Mouse (Mus musculus) MEL (cell line): ENCODE measurements around the gene Tmco4. TPM values are rescaled to one million over a fixed set of nuclear protein-coding genes. Genes with fewer than 3 reads are reported as not detected.

Experiments used
- DNase-seq: peaks from one replicate; pipeline ENCODE4 v3.0.0; 2011; ENCODE audit warnings: low read depth, low spot score
- H3K27ac ChIP-seq: 2 replicates; pipeline ENCODE4 v1.5.1; 2012; ENCODE audit warnings: low read depth, mild to moderate bottlenecking, control low read depth, low read length, moderate library complexity; ENCODE audit not compliant: control insufficient read depth
- H3K27me3 ChIP-seq, 2 experiments: fragments of 150-350 bp in 1 of 2; sonication (generic) in 1 of 2; 2 replicates each; pipeline ENCODE4 v1.6.1; 2012; ENCODE audit warnings: low read length in 2 of 2, mild to moderate bottlenecking in 2 of 2, improper control_type of control experiment in 1 of 2, moderate library complexity in 1 of 2; ENCODE audit not compliant: insufficient read depth in 2 of 2, control insufficient read depth in 1 of 2
- H3K36me3 ChIP-seq, 2 experiments: 2 replicates each; pipeline ENCODE4 v1.6.1; 2012 to 2014; ENCODE audit warnings: low read length in 2 of 2, improper control_type of control experiment in 1 of 2, inconsistent platforms in 1 of 2, mild to moderate bottlenecking in 1 of 2; ENCODE audit not compliant: insufficient read depth in 2 of 2, control insufficient read depth in 1 of 2
- H3K4me1 ChIP-seq, 2 experiments: fragments of 150-350 bp in 1 of 2; sonication (generic) in 1 of 2; 2 replicates each; pipeline ENCODE4 v1.6.1; 2012; ENCODE audit warnings: low read length in 2 of 2, improper control_type of control experiment in 1 of 2, mild to moderate bottlenecking in 1 of 2; ENCODE audit not compliant: insufficient read depth in 2 of 2, control insufficient read depth in 1 of 2
- H3K4me3 ChIP-seq, 2 experiments: fragments of 150-350 bp in 1 of 2; sonication (generic) in 1 of 2; 2 replicates each; pipeline ENCODE4 v1.5.1; 2012; ENCODE audit warnings: low read depth in 2 of 2, low read length in 2 of 2, mild to moderate bottlenecking in 2 of 2, moderate library complexity in 2 of 2, control low read depth in 1 of 2, improper control_type of control experiment in 1 of 2; ENCODE audit not compliant: control insufficient read depth in 1 of 2, insufficient read depth in 1 of 2
- H3K79me2 ChIP-seq: 2 replicates; pipeline ENCODE4 v1.6.1; 2012; ENCODE audit warnings: mild to moderate bottlenecking, low read length, moderate library complexity; ENCODE audit not compliant: control insufficient read depth, poor library complexity, insufficient read depth
- H3K9ac ChIP-seq: 2 replicates; pipeline ENCODE4 v1.6.1; 2012; ENCODE audit warnings: low read depth, mild to moderate bottlenecking, control low read depth, low read length, moderate library complexity; ENCODE audit not compliant: control insufficient read depth, poor library complexity, severe bottlenecking
- H3K9me3 ChIP-seq: fragments of 150-350 bp; sonication (generic); replicated peaks from 2 replicates; pipeline ENCODE4 v1.6.1; 2012; ENCODE audit warnings: mild to moderate bottlenecking, low read length, improper control_type of control experiment, moderate library complexity; ENCODE audit not compliant: insufficient read depth
- BHLHE40 ChIP-seq: IDR thresholded peaks from 2 replicates; pipeline ENCODE4 v1.6.1; 2012; ENCODE audit warnings: low read depth, mild to moderate bottlenecking, inconsistent platforms, low read length, improper control_type of control experiment, borderline replicate concordance
- CHD1 ChIP-seq: IDR thresholded peaks from 2 replicates; pipeline ENCODE4 v1.6.1; 2012; ENCODE audit warnings: low read depth, mild to moderate bottlenecking, inconsistent platforms, low read length, improper control_type of control experiment
- CHD2 ChIP-seq: IDR thresholded peaks from 2 replicates; pipeline ENCODE4 v1.6.1; 2011; ENCODE audit warnings: low read length, improper control_type of control experiment
- CTCF ChIP-seq, 3 experiments: IDR thresholded peaks in 2 of 3; conservative IDR thresholded peaks in 1 of 3; 2 replicates each; pipeline ENCODE4 v1.5.1; 2011 to 2012; ENCODE audit warnings: low read length in 3 of 3, low read depth in 2 of 3, mild to moderate bottlenecking in 2 of 3, improper control_type of control experiment in 1 of 3, inconsistent platforms in 1 of 3, mixed read lengths in 1 of 3, moderate library complexity in 1 of 3; ENCODE audit not compliant: control insufficient read depth in 1 of 3, insufficient read depth in 1 of 3, poor library complexity in 1 of 3, severe bottlenecking in 1 of 3
- E2F4 ChIP-seq: IDR thresholded peaks from 2 replicates; pipeline ENCODE4 v1.6.1; 2011; ENCODE audit warnings: low read depth, low read length, improper control_type of control experiment, borderline replicate concordance
- ELF1 ChIP-seq: IDR thresholded peaks from 2 replicates; pipeline ENCODE4 v1.6.1; 2014; ENCODE audit warnings: low read depth, mild to moderate bottlenecking, inconsistent platforms, low read length, improper control_type of control experiment, moderate library complexity
- EP300 ChIP-seq, 2 experiments: IDR thresholded peaks; 2 replicates each; pipeline ENCODE4 v1.6.1; 2011; ENCODE audit warnings: improper control_type of control experiment in 2 of 2, low read length in 2 of 2, low read depth in 1 of 2, mild to moderate bottlenecking in 1 of 2
- ETS1 ChIP-seq: IDR thresholded peaks from 2 replicates; pipeline ENCODE4 v1.6.1; 2012; ENCODE audit warnings: low read depth, mild to moderate bottlenecking, inconsistent platforms, low read length, improper control_type of control experiment, moderate library complexity
- GABPA ChIP-seq: IDR thresholded peaks from 2 replicates; pipeline ENCODE4 v1.6.1; 2012; ENCODE audit warnings: low read depth, mild to moderate bottlenecking, inconsistent platforms, low read length, improper control_type of control experiment, moderate library complexity
- GATA1 ChIP-seq: IDR thresholded peaks from 2 replicates; pipeline ENCODE4 v1.6.1; 2011; ENCODE audit warnings: low read depth, low read length, improper control_type of control experiment
- HCFC1 ChIP-seq: IDR thresholded peaks from 2 replicates; pipeline ENCODE4 v1.6.1; 2012; ENCODE audit warnings: low read depth, mild to moderate bottlenecking, inconsistent platforms, low read length, improper control_type of control experiment, moderate library complexity
- JUND ChIP-seq: IDR thresholded peaks from 2 replicates; pipeline ENCODE4 v1.6.1; 2011; ENCODE audit warnings: low read depth, mild to moderate bottlenecking, improper control_type of control experiment, low read length
- MAFK ChIP-seq: IDR thresholded peaks from 2 replicates; pipeline ENCODE4 v1.6.1; 2011; ENCODE audit warnings: low read depth, mild to moderate bottlenecking, low read length, improper control_type of control experiment, borderline replicate concordance
- MAX ChIP-seq: IDR thresholded peaks from 2 replicates; pipeline ENCODE4 v1.6.1; 2011; ENCODE audit warnings: low read length, improper control_type of control experiment
- MAZ ChIP-seq: IDR thresholded peaks from 2 replicates; pipeline ENCODE4 v1.6.1; 2012; ENCODE audit warnings: low read depth, mild to moderate bottlenecking, inconsistent platforms, low read length, improper control_type of control experiment
- MXI1 ChIP-seq: IDR thresholded peaks from 2 replicates; pipeline ENCODE4 v1.6.1; 2011; ENCODE audit warnings: mild to moderate bottlenecking, low read depth, low read length, improper control_type of control experiment
- MYB ChIP-seq: IDR thresholded peaks from 2 replicates; pipeline ENCODE4 v1.6.1; 2011; ENCODE audit warnings: mild to moderate bottlenecking, low read depth, low read length, improper control_type of control experiment
- MYC ChIP-seq: IDR thresholded peaks from 2 replicates; pipeline ENCODE4 v1.6.1; 2011; ENCODE audit warnings: low read depth, mild to moderate bottlenecking, low read length, improper control_type of control experiment, moderate library complexity
- NRF1 ChIP-seq: IDR thresholded peaks from 2 replicates; pipeline ENCODE4 v1.6.1; 2014; ENCODE audit warnings: low read depth, mild to moderate bottlenecking, inconsistent platforms, low read length, improper control_type of control experiment, moderate library complexity; ENCODE audit not compliant: poor library complexity, insufficient read depth, severe bottlenecking
- POLR2AphosphoS2 ChIP-seq: IDR thresholded peaks from 2 replicates; pipeline ENCODE4 v1.6.1; 2011; ENCODE audit warnings: low read length, improper control_type of control experiment
- RAD21 ChIP-seq: IDR thresholded peaks from 2 replicates; pipeline ENCODE4 v1.6.1; 2011; ENCODE audit warnings: mild to moderate bottlenecking, low read depth, low read length, improper control_type of control experiment
- RCOR1 ChIP-seq: IDR thresholded peaks from 2 replicates; pipeline ENCODE4 v1.6.1; 2012; ENCODE audit warnings: low read depth, mild to moderate bottlenecking, inconsistent platforms, low read length, improper control_type of control experiment
- SIN3A ChIP-seq: IDR thresholded peaks from 2 replicates; pipeline ENCODE4 v1.6.1; 2012; ENCODE audit warnings: low read length, improper control_type of control experiment, inconsistent platforms
- SMC3 ChIP-seq: IDR thresholded peaks from 2 replicates; pipeline ENCODE4 v1.6.1; 2011; ENCODE audit warnings: low read depth, low read length, improper control_type of control experiment
- TAL1 ChIP-seq: IDR thresholded peaks from 2 replicates; pipeline ENCODE4 v1.6.1; 2012; ENCODE audit warnings: mild to moderate bottlenecking, inconsistent platforms, low read length, moderate library complexity, mixed read lengths
- TBP ChIP-seq: IDR thresholded peaks from 2 replicates; pipeline ENCODE4 v1.8.0; 2011; ENCODE audit warnings: low read depth, low read length, improper control_type of control experiment
- TCF12 ChIP-seq: IDR thresholded peaks from 2 replicates; pipeline ENCODE4 v1.6.1; 2014; ENCODE audit warnings: low read depth, mild to moderate bottlenecking, inconsistent platforms, low read length, improper control_type of control experiment, moderate library complexity
- UBTF ChIP-seq: IDR thresholded peaks from 2 replicates; pipeline ENCODE4 v1.6.1; 2012; ENCODE audit warnings: low read depth, mild to moderate bottlenecking, inconsistent platforms, low read length, improper control_type of control experiment, moderate library complexity, borderline replicate concordance; ENCODE audit not compliant: insufficient read depth
- USF1 ChIP-seq: IDR thresholded peaks from 2 replicates; pipeline ENCODE4 v1.6.1; 2014; ENCODE audit warnings: low read depth, mild to moderate bottlenecking, inconsistent platforms, low read length, improper control_type of control experiment, moderate library complexity
- USF2 ChIP-seq, 2 experiments: IDR thresholded peaks; 2 replicates each; pipeline ENCODE4 v1.6.1; 2011 to 2012; ENCODE audit warnings: improper control_type of control experiment in 2 of 2, low read length in 2 of 2, borderline replicate concordance in 1 of 2, inconsistent platforms in 1 of 2, low read depth in 1 of 2, mild to moderate bottlenecking in 1 of 2; ENCODE audit not compliant: insufficient read depth in 1 of 2
- ZC3H11A ChIP-seq: IDR thresholded peaks from 2 replicates; pipeline ENCODE4 v1.6.1; 2012; ENCODE audit warnings: low read depth, mild to moderate bottlenecking, inconsistent platforms, low read length, improper control_type of control experiment
- ZKSCAN1 ChIP-seq: IDR thresholded peaks from 2 replicates; pipeline ENCODE4 v1.6.1; 2012; ENCODE audit warnings: low read depth, mild to moderate bottlenecking, inconsistent platforms, low read length, improper control_type of control experiment, moderate library complexity
- ZMIZ1 ChIP-seq: IDR thresholded peaks from 2 replicates; pipeline ENCODE4 v1.6.1; 2012; ENCODE audit warnings: low read depth, mild to moderate bottlenecking, inconsistent platforms, low read length, improper control_type of control experiment, moderate library complexity
- ZNF384 ChIP-seq: IDR thresholded peaks from 2 replicates; pipeline ENCODE4 v1.6.1; 2012; ENCODE audit warnings: low read depth, mild to moderate bottlenecking, inconsistent platforms, low read length, improper control_type of control experiment
- polyA plus RNA-seq, 2 experiments: library from polyadenylated mRNA; stranded (reverse) in 1 of 2; unstranded in 1 of 2; fragments of >175 nt in 1 of 2; fragments of >200 nt in 1 of 2; gene quantifications; 2 replicates each; pipeline versions ENCODE4 v1.2.1 to v1.2.4; 2012; ENCODE audit warnings: low replicate concordance in 2 of 2, low read depth in 1 of 2; ENCODE audit not compliant: insufficient read length in 2 of 2, insufficient read depth in 1 of 2, missing spikeins in 1 of 2
- total RNA-seq: library from RNA; depleted of rRNA; stranded (reverse); fragments of 300-350 nt; gene quantifications from 2 replicates; pipeline ENCODE4 v1.2.3, GENCODE M21; 2012; rRNA removed

Tmco4 gene
- total RNA-seq, result 22.0 and 24.7 TPM in 2 replicates
- polyA plus RNA-seq, result 10 to 100 TPM in 1 of 2 experiments, not detected in 1; 16.5 TPM

DNA sequence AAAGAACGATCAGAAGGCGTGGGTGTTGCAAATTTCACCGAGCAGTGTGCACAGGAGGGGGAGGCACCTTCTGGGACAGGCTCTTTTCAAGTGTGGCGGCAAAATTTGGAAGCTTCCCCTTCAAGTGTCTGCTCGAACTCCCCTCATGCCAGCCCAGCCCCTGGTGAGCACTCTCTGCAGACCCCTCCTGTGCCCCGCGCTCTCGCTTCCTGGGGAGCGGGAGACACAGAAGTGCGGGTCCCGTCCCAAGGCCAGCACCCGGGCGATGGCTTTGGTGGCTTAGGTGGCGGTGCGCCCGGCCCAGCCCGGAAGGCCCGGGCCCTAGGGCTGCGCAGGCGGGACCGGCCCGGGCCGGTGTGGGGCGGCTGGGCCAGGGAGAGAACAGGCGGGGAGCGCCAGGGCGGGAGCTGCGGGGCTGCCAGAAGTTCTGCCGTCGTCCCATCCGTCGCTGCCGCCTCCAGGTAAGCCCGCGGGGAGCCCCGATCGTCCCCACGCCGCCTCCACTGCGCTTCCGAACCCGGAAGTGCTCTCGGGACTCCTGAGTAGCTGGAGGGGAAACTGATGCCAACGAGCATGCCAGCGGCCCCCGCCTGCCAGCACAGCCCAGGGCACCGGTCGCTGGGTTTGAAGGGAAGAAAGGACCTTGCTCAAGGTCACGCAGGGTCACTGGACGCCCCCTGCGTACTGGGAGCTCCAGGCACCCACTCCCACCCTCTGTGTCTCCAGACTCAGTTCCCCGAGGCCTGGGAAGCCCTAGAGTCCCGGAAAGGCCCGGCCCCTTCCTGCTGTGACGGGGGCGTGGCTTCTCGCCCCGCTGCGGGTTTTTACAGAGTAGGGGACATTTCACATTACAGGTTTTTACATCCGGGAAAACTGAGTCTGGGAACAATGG lies at the start of gene Tmco4:
TSS of gene Tmco4 (plus strand) at position 62 of the 892 bp plus-strand sequence.
- Histone ChIP-seq H3K9me3 (no peaks in the 10 kb centered on the region), H3K4me1 (peaks cover 14 to 26% of the 10 kb centered on the region in 2 experiments), H3K27ac (peak within 1 kb of the TSS; percentile 98), H3K79me2 (peaks cover 6% of the 10 kb centered on the region; the same call in 1 of the 2 replicates), H3K9ac (peak within 1 kb of the TSS; percentile 100), H3K36me3 (peaks cover 0 to 15% of the 10 kb centered on the region in 2 experiments; a peak in 2 of 4 replicates), H3K4me3 (peak within 1 kb of the TSS; percentile 79 to 86), H3K27me3 (no peaks in the 10 kb centered on the region)
- peak; percentile 91 for DNase-seq
- TF ChIP-seq ELF1, result peak; percentile 89
- no peak for TF ChIP-seq ZNF384
- TF ChIP-seq POLR2AphosphoS2, result peak; percentile 91
- no peak for TF ChIP-seq GATA1
- no peak for TF ChIP-seq RAD21
- peak; percentile 33; the same call in 1 of the 2 replicates for TF ChIP-seq ETS1
- peak; percentile 76 for TF ChIP-seq MAZ
- no peak for TF ChIP-seq CHD2
- TF ChIP-seq MAX, result peak; percentile 57
- TF ChIP-seq CTCF (IDR thresholded peaks at IDR 0.05 in 2 of 3, conservative IDR thresholded peaks at IDR 0.05 in 1 of 3; ENCODE audit: control insufficient read depth in 1 of 3, insufficient read depth in 1 of 3, low read depth in 2 of 3, low read length in 3 of 3, poor library complexity in 1 of 3, severe bottlenecking in 1 of 3), result no peak
- no peak; the same call in 1 of the 2 replicates for TF ChIP-seq UBTF
- TF ChIP-seq ZKSCAN1, result no peak
- no peak for TF ChIP-seq TAL1
- 0 out of 2 replicates have a peak, but pooled peaks have one; percentile 17 for TF ChIP-seq BHLHE40
- TF ChIP-seq E2F4, result 0 out of 2 replicates have a peak, but pooled peaks have one; percentile 47
- TF ChIP-seq ZC3H11A, result no peak
- no peak for TF ChIP-seq JUND
- TF ChIP-seq MXI1, result peak; percentile 58
- TF ChIP-seq ZMIZ1, result peak; percentile 93
- peak; percentile 66; the same call in 1 of the 2 replicates for TF ChIP-seq MYC
- no peak for TF ChIP-seq USF2 (IDR thresholded peaks at IDR 0.05; ENCODE audit: borderline replicate concordance in 1 of 2, insufficient read depth in 1 of 2, low read depth in 1 of 2, low read length in 2 of 2)
- no peak for TF ChIP-seq SMC3
- no peak for TF ChIP-seq MYB
- TF ChIP-seq MAFK, result no peak
- TF ChIP-seq TBP, result peak; percentile 72; the same call in 1 of the 2 replicates
- TF ChIP-seq CHD1, result no peak; the same call in 1 of the 2 replicates
- peak in 1 of 2 experiments; percentile 8; a peak in 2 of 4 replicates for TF ChIP-seq EP300 (IDR thresholded peaks at IDR 0.05; ENCODE audit: low read depth in 1 of 2, low read length in 2 of 2)
- no peak for TF ChIP-seq GABPA
- 0 out of 2 replicates have a peak, but pooled peaks have one; percentile 34 for TF ChIP-seq NRF1
- peak; percentile 74 for TF ChIP-seq SIN3A
- TF ChIP-seq HCFC1, result peak; percentile 74
- peak; percentile 49; the same call in 1 of the 2 replicates for TF ChIP-seq TCF12
- TF ChIP-seq USF1, result peak; percentile 27; the same call in 1 of the 2 replicates
- TF ChIP-seq RCOR1, result no peak
